Mouse (Mus musculus) stomach, postnatal 0 days (tissue): Measurements from ENCODE around the gene 1110017D15Rik.

Source experiments
- CTCF ChIP-seq: IDR thresholded peaks from 2 replicates; pipeline ENCODE4 v1.5.1; 2016; ENCODE audit warnings: antibody characterized with exemption, low read depth, mild to moderate bottlenecking, moderate library complexity
- EP300 ChIP-seq: optimal IDR thresholded peaks from 2 replicates; pipeline ENCODE3; 2016; ENCODE audit warnings: antibody characterized with exemption

DNA sequence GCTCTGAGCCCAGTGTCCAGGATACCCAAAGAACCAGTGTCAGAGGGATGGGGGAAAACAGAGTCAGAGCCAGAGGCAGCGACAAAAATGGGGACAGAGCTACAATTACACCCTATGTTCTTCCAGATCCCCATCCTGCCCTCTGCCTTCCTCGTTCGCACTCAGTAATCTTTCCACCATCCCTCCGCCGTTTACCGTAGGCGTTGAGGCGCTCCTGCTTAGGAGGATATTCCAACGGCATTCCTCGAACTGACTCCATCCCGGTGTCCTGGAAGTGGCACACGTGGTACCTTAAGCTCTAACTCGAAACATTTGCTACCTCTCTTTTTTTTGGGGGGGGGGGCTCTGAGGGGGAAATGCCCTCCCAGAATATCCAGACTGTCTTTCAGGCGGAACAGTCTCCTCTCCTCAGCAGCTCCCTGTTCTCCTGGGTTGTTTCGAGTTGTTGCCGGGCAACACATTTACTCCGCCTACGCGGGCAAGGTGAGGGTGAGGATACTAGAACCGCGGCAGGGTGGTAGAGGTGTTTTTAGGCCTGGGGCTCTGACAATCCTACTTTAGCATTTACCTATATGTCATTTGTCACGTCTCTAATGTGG, 9.7 kb downstream of the 1110017D15Rik start:
- TF ChIP-seq CTCF = no peak
- TF ChIP-seq EP300 = no peak
